In the genomic region with DNA sequence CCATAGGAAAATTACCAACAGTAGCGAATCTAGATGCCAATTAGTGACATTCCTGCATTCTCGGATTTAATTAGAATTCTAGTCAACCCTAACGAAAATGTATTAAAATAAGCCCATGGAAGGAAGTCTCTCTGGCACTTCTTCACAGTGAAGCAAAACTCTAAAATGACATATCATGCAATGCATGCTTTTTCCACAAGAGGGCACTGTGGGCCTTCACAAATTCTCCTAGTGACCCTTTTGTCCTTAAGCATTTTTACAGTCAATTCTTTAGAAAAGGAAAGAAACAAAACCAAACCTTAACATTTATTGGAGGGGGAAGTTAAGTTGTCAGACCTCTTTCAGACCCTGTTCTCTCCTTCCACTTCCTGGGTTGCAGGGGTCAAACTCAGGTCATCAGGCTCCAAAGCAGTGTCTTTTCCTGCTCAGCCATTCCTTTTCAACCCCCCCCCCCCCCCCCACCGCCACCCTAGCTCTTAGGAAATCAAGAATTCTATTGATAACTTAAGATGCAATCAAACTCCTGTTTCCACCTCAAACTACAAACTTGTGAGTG, we compare ENCODE assay signal across 8 mouse cellular contexts. TPM values are rescaled to one million over a fixed set of nuclear protein-coding genes. Genes with fewer than 3 reads are reported as not detected.
DNase-seq lines count a peak whose midpoint lies in the region; ATAC-seq lines count a peak whose summit lies in the region.
"Not testable (repeated sequence)": the region's sequence is repeated elsewhere in the genome, so short reads cannot be mapped to it uniquely, and the experiment has no call there.

No protein-coding gene starts in this region.

- H3K4me1 ChIP-seq in embryonic facial prominence, embryonic 14.5 days (ENCODE audit: control insufficient read depth, insufficient read depth, low read length); lung, embryonic 16.5 days (replicated peaks; ENCODE audit: control insufficient read depth, insufficient read depth, low read length): not testable (repeated sequence)

- peak; percentile 59 for ATAC-seq in activated CD4-positive, CD25-positive, alpha-beta regulatory T cell, adult 4 months
- 0 out of 2 replicates have a peak, but pooled peaks have one; percentile 22 for ATAC-seq in embryonic facial prominence, embryonic 14.5 days (ENCODE audit: low read depth)
- ATAC-seq in granulocyte monocyte progenitor cell, adult 5-6 weeks (replicated peaks; ENCODE audit: poor library complexity, severe bottlenecking): peak; percentile 85
- peak; percentile 31; the same call in 1 of the 2 replicates for ATAC-seq in lung, embryonic 16.5 days (ENCODE audit: low read depth)
- peak; percentile 69; the same call in 1 of the 2 replicates for ATAC-seq in monocyte, adult 5-6 weeks (replicated peaks; ENCODE audit: insufficient number of reproducible peaks, low FRiP score, low TSS enrichment, poor library complexity, severe bottlenecking)

- H3K27ac ChIP-seq in embryonic facial prominence, embryonic 14.5 days (replicated peaks; ENCODE audit: low read depth, low read length); lung, embryonic 16.5 days (ENCODE audit: low read length): not testable (repeated sequence)

- 9% methylated on average over 3 of the region's 4 CpGs for WGBS in embryonic facial prominence, embryonic 14.5 days
- 0% methylated on average over 2 of the region's 4 CpGs for WGBS in lung, embryonic 16.5 days

- H3K36me3 ChIP-seq in embryonic facial prominence, embryonic 14.5 days (ENCODE audit: control insufficient read depth, insufficient read depth, low read length); lung, embryonic 16.5 days (ENCODE audit: control insufficient read depth, insufficient read depth, low read length): not testable (repeated sequence)

- not testable (repeated sequence) for H3K9ac ChIP-seq in embryonic facial prominence, embryonic 14.5 days (ENCODE audit: low read depth, low read length); lung, embryonic 16.5 days (ENCODE audit: low read length)

- H3K4me2 ChIP-seq in embryonic facial prominence, embryonic 14.5 days (ENCODE audit: low read depth, low read length); lung, embryonic 16.5 days (ENCODE audit: low read depth, low read length): not testable (repeated sequence)

- H3K27me3 ChIP-seq in embryonic facial prominence, embryonic 14.5 days (replicated peaks; ENCODE audit: control insufficient read depth, insufficient read depth, low read length); lung, embryonic 16.5 days (ENCODE audit: control insufficient read depth, insufficient read depth, low read depth, low read length): not testable (repeated sequence)

- H3K9me3 ChIP-seq in embryonic facial prominence, embryonic 14.5 days (ENCODE audit: control insufficient read depth, low read length); lung, embryonic 16.5 days (ENCODE audit: control insufficient read depth, low read length): not testable (repeated sequence)

- not testable (repeated sequence) for H3K4me3 ChIP-seq in embryonic facial prominence, embryonic 14.5 days (ENCODE audit: low read depth, low read length); lung, embryonic 16.5 days (ENCODE audit: low read length)

- peak; percentile 47 for DNase-seq in 3T3-L1 (ENCODE audit: low read depth, low spot score)
- not testable (repeated sequence) for DNase-seq in embryonic facial prominence, embryonic 14.5 days (ENCODE audit: low spot score)
- peak; percentile 27 for DNase-seq in induced T-regulatory cell, adult 2 months (ENCODE audit: low read depth)
- DNase-seq in layer of hippocampus, adult 11-12 months (ENCODE audit: low spot score): peak; percentile 10

RNA-seq across cellular contexts. Expression of a gene that starts 42.7 kb away (rescaled TPM):
- under 1 TPM in 1 of 2 experiments, not detected in 1; 0.33 TPM for polyA plus RNA-seq in activated CD4-positive, CD25-positive, alpha-beta regulatory T cell, adult 4 months (2017; shearing (Covaris generic))
- polyA plus RNA-seq in embryonic facial prominence, embryonic 14.5 days (2014; fragmentation: Nextera tagmentation; extraction: Ambion mirVana): 0.31 and 0.47 TPM in 2 replicates
- not detected in 2 replicates for total RNA-seq in granulocyte monocyte progenitor cell, adult 5-6 weeks (2014; fragmentation: Nextera tagmentation)
- not detected in 2 replicates for total RNA-seq in granulocyte monocyte progenitor cell, adult 5-6 weeks (2017)
- polyA plus RNA-seq in lung, embryonic 16.5 days (2015; fragmentation: Nextera tagmentation; extraction: Ambion mirVana): 0.28 and 0.64 TPM in 2 replicates
- 0.10 TPM in 1 of 3 replicates, not detected in the others for total RNA-seq in monocyte, adult 5-6 weeks (2017)

Comparison
In these comparisons a context has a peak if more than half of its experiments do, and no peak if none do; other contexts are left out.
1. ATAC-seq: peak in every context shown above with its lines; median percentile 85 in granulocyte monocyte progenitor cell, adult 5-6 weeks; 69 in monocyte, adult 5-6 weeks; 59 in activated CD4-positive, CD25-positive, alpha-beta regulatory T cell, adult 4 months; 31 in lung, embryonic 16.5 days; 22 in embryonic facial prominence, embryonic 14.5 days.